7 mouse cellular contexts compared by ENCODE assay signal in genomic region chr13:58543066-58543465, GRCm38 (mm10).
DNase-seq lines count a peak whose midpoint lies in the region; ATAC-seq lines count a peak whose summit lies in the region.

No protein-coding gene starts in this region.

- H3K27ac ChIP-seq in intestine, embryonic 16.5 days (ENCODE audit: low read length): no peak overlapping the region
- H3K27ac ChIP-seq in midbrain, embryonic 14.5 days (replicated peaks; ENCODE audit: low read depth, low read length): no peak overlapping the region

- 41% methylated on average over 7 of the region's 7 CpGs for WGBS in intestine, embryonic 16.5 days
- WGBS in midbrain, embryonic 14.5 days: 42% methylated on average over 7 of the region's 7 CpGs

- no peaks in the 10 kb centered on the region for H3K27me3 ChIP-seq in intestine, embryonic 16.5 days (replicated peaks; ENCODE audit: control insufficient read depth, insufficient read depth, low read length)
- no peaks in the 10 kb centered on the region for H3K27me3 ChIP-seq in midbrain, embryonic 14.5 days (ENCODE audit: control insufficient read depth, insufficient read depth, low read length)

- peak; percentile 57 for DNase-seq in adrenal gland, adult 8-10 months
- DNase-seq in embryo, embryonic 11.5 days (ENCODE audit: low read depth, low spot score): peak; percentile 63
- peak; percentile 84 for DNase-seq in left cerebral cortex, postnatal 4 days
- DNase-seq in midbrain, embryonic 14.5 days: peak; percentile 88
- DNase-seq in spleen, adult 18-20 months: peak; percentile 52 to 75

- no peaks in the 10 kb centered on the region for H3K36me3 ChIP-seq in intestine, embryonic 16.5 days (ENCODE audit: control insufficient read depth, insufficient read depth, low read length)
- no peaks in the 10 kb centered on the region for H3K36me3 ChIP-seq in midbrain, embryonic 14.5 days (ENCODE audit: control insufficient read depth, insufficient read depth, low read length)

- H3K9me3 ChIP-seq in intestine, embryonic 16.5 days (ENCODE audit: control insufficient read depth, low read length): no peaks in the 10 kb centered on the region
- no peaks in the 10 kb centered on the region for H3K9me3 ChIP-seq in midbrain, embryonic 14.5 days (ENCODE audit: control insufficient read depth, low read length)

- intact Hi-C loops in left cerebral cortex, postnatal 4 days (cut with DNase I): loop anchor here (2.0 kb wide), 1 partner anchor 254 kb away; no protein-coding TSS in a partner anchor

- no peak overlapping the region for H3K4me2 ChIP-seq in intestine, embryonic 16.5 days (ENCODE audit: low read depth, low read length)
- H3K4me2 ChIP-seq in midbrain, embryonic 14.5 days (ENCODE audit: low read length): no peak overlapping the region

- no peak overlapping the region for H3K4me3 ChIP-seq in intestine, embryonic 16.5 days (ENCODE audit: low read length)
- no peak overlapping the region for H3K4me3 ChIP-seq in midbrain, embryonic 14.5 days (replicated peaks; ENCODE audit: low read depth, low read length)

- no peaks in the 10 kb centered on the region for H3K4me1 ChIP-seq in intestine, embryonic 16.5 days (ENCODE audit: control insufficient read depth, insufficient read depth, low read length)
- peaks cover 13% of the 10 kb centered on the region; the same call in 1 of the 2 replicates for H3K4me1 ChIP-seq in midbrain, embryonic 14.5 days (ENCODE audit: control insufficient read depth, insufficient read depth, low read length)

- peak; percentile 88 for ATAC-seq in granulocyte monocyte progenitor cell, adult 5-6 weeks (replicated peaks; ENCODE audit: poor library complexity, severe bottlenecking)
- peak; percentile 83 for ATAC-seq in intestine, embryonic 16.5 days
- ATAC-seq in midbrain, embryonic 14.5 days (ENCODE audit: low FRiP score, low TSS enrichment): peak; percentile 79

- H3K9ac ChIP-seq in intestine, embryonic 16.5 days (ENCODE audit: low read depth, low read length): no peak overlapping the region
- H3K9ac ChIP-seq in midbrain, embryonic 14.5 days (replicated peaks; ENCODE audit: low read length): no peak overlapping the region
